Mouse (Mus musculus) midbrain, embryonic 15.5 days (tissue): Measurements from ENCODE around the gene Homer2. TPM values are rescaled to one million over a fixed set of nuclear protein-coding genes. Genes with fewer than 3 reads are reported as not detected.

Experiments used
- ATAC-seq: fragments of 200-750 bp; cut with Nextera tagmentation; replicated peaks from 2 replicates; pipeline ENCODE4 v1.8.0; 2017; ENCODE audit warnings: moderate TSS enrichment
- H3K27ac ChIP-seq: fragments of 300-500 bp; sonication (generic); 2 replicates; pipeline ENCODE4 v1.5.1; 2015; ENCODE audit warnings: mild to moderate bottlenecking, inconsistent platforms
- H3K27me3 ChIP-seq: fragments of 300-500 bp; sonication (generic); replicated peaks from 2 replicates; pipeline ENCODE4 v1.6.1; 2015; ENCODE audit warnings: inconsistent platforms
- H3K36me3 ChIP-seq: fragments of 300-500 bp; sonication (generic); replicated peaks from 2 replicates; pipeline ENCODE4 v1.6.1; 2015; ENCODE audit warnings: inconsistent platforms
- H3K4me1 ChIP-seq: fragments of 300-500 bp; sonication (generic); 2 replicates; pipeline ENCODE4 v1.6.1; 2015; ENCODE audit warnings: inconsistent platforms
- H3K4me2 ChIP-seq: fragments of 300-500 bp; sonication (generic); 2 replicates; pipeline ENCODE4 v1.6.1; 2015; ENCODE audit warnings: inconsistent platforms, mild to moderate bottlenecking, moderate library complexity
- H3K4me3 ChIP-seq: fragments of 300-500 bp; sonication (generic); 2 replicates; pipeline ENCODE4 v1.5.1; 2015; ENCODE audit warnings: mild to moderate bottlenecking, inconsistent platforms
- H3K9ac ChIP-seq: fragments of 300-500 bp; sonication (generic); 2 replicates; pipeline ENCODE4 v1.6.1; 2015; ENCODE audit warnings: mild to moderate bottlenecking, inconsistent platforms
- H3K9me3 ChIP-seq: fragments of 300-500 bp; sonication (generic); 2 replicates; pipeline ENCODE4 v1.6.1; 2016; ENCODE audit warnings: inconsistent platforms
- WGBS: fragments of 180-500 bp; shearing (Covaris S2); methylation state at CpG from one replicate; pipeline ENCODE4 v1.1.7; 2015; ENCODE audit warnings: mixed read lengths; 5-methylcytosine and 5-hydroxymethylcytosine counted together
- polyA plus RNA-seq: library from polyadenylated mRNA; unstranded; fragments of >200 nt; fragmentation: Nextera tagmentation; extraction: Ambion mirVana; gene quantifications from 2 replicates; pipeline ENCODE4 v1.2.1, GENCODE M21; 2015

Gene Homer2
- polyA plus RNA-seq, 1 experiment from 2014 or later = 21.8 TPM

- Histone ChIP-seq H3K27me3 (no peaks in the 10 kb centered on the region), H3K27ac (no peak overlapping the region), H3K9me3 (no peaks in the 10 kb centered on the region), H3K36me3 (0 out of 2 replicates have a peak, but pooled peaks cover 4% of the 10 kb centered on the region), H3K4me1 (peaks cover 17% of the 10 kb centered on the region), H3K4me3 (peak overlapping the region; percentile 93), H3K4me2 (peak overlapping the region; percentile 56), H3K9ac (no peak overlapping the region)
- 75% methylated on average over 6 of the region's 6 CpGs for WGBS
- no peak for ATAC-seq
These were observed 134.6 kb downstream of the Homer2 start for GRCm38 (mm10) chr7:81572610-81573268.

- H3K4me1 ChIP-seq = peaks cover 17% of the 10 kb centered on the region
- no peaks in the 10 kb centered on the region for H3K9me3 ChIP-seq
- peak overlapping the region; percentile 90 for H3K9ac ChIP-seq
- H3K27ac ChIP-seq = peak overlapping the region; percentile 97
- no peaks in the 10 kb centered on the region for H3K27me3 ChIP-seq
- no peak for ATAC-seq
- peak overlapping the region; percentile 56 for H3K4me2 ChIP-seq
- 0 out of 2 replicates have a peak, but pooled peaks cover 4% of the 10 kb centered on the region for H3K36me3 ChIP-seq
- peak overlapping the region; percentile 93 for H3K4me3 ChIP-seq
- WGBS = 17% methylated on average over 15 of the region's 15 CpGs
These were observed 135.3 kb downstream of the Homer2 start for GRCm38 (mm10) chr7:81571941-81572441.

GRCm38 (mm10) chr7:81571108-81571940 lies 136.0 kb downstream of the Homer2 start, which contains the start of gene Whamm:
TSS of gene Whamm (plus strand) at chr7:81571266.
- peak; percentile 100 for ATAC-seq

GRCm38 (mm10) chr7:81570752-81571107 lies 136.6 kb downstream of the Homer2 start:
- Histone ChIP-seq H3K9me3 (no peaks in the 10 kb centered on the region), H3K36me3 (0 out of 2 replicates have a peak, but pooled peaks cover 4% of the 10 kb centered on the region), H3K4me3 (peak overlapping the region; percentile 93), H3K27me3 (no peaks in the 10 kb centered on the region), H3K4me1 (peaks cover 17% of the 10 kb centered on the region), H3K9ac (no peak overlapping the region), H3K27ac (no peak overlapping the region), H3K4me2 (peak overlapping the region; percentile 56)
- peak; percentile 55; the same call in 1 of the 2 replicates for ATAC-seq
- 6% methylated on average over 5 of the region's 5 CpGs for WGBS

More at GRCm38 (mm10) chr7:81571108-81571940, 136.0 kb downstream of the Homer2 start, which contains the start of gene Whamm:
- Histone ChIP-seq H3K4me1 (peaks cover 17% of the 10 kb centered on the region), H3K27ac (peak within 1 kb of the TSS; percentile 97), H3K4me2 (peak within 1 kb of the TSS; percentile 56), H3K9me3 (no peaks in the 10 kb centered on the region), H3K36me3 (0 out of 2 replicates have a peak, but pooled peaks cover 4% of the 10 kb centered on the region), H3K27me3 (no peaks in the 10 kb centered on the region), H3K9ac (peak within 1 kb of the TSS; percentile 90), H3K4me3 (peak within 1 kb of the TSS; percentile 93)
- WGBS = under 1% methylated on average over 81 of the region's 96 CpGs

GRCm38 (mm10) chr7:81570271-81570670 lies 137.1 kb downstream of the Homer2 start:
- H3K4me3 ChIP-seq = no peak overlapping the region
- peaks cover 17% of the 10 kb centered on the region for H3K4me1 ChIP-seq
- no peaks in the 10 kb centered on the region for H3K36me3 ChIP-seq
- no peaks in the 10 kb centered on the region for H3K27me3 ChIP-seq
- H3K9ac ChIP-seq = no peak overlapping the region
- 90% methylated on average over 3 of the region's 3 CpGs for WGBS
- H3K9me3 ChIP-seq = no peaks in the 10 kb centered on the region
- ATAC-seq = no peak
- no peak overlapping the region for H3K4me2 ChIP-seq
- no peak overlapping the region for H3K27ac ChIP-seq

GRCm38 (mm10) chr7:81569851-81570250 lies 137.5 kb downstream of the Homer2 start:
- Histone ChIP-seq H3K27me3 (no peaks in the 10 kb centered on the region), H3K4me2 (no peak overlapping the region), H3K9ac (no peak overlapping the region), H3K4me3 (no peak overlapping the region), H3K4me1 (peaks cover 17% of the 10 kb centered on the region), H3K9me3 (no peaks in the 10 kb centered on the region), H3K36me3 (no peaks in the 10 kb centered on the region), H3K27ac (no peak overlapping the region)
- ATAC-seq = no peak
- WGBS = 91% methylated on average over 1 of the region's 1 CpGs

- ATAC-seq = no peak
These were observed 139.9 kb downstream of the Homer2 start for GRCm38 (mm10) chr7:81567396-81567795.

GRCm38 (mm10) chr7:81566892-81567291 lies 140.4 kb downstream of the Homer2 start, which contains the start of gene Fsd2:
TSS of gene Fsd2 (minus strand) at chr7:81566944.
- H3K4me3 ChIP-seq = no peak within 1 kb of the TSS
- 79% methylated on average over 9 of the region's 9 CpGs for WGBS
- no peaks in the 10 kb centered on the region for H3K36me3 ChIP-seq
- H3K9me3 ChIP-seq = no peaks in the 10 kb centered on the region
- H3K9ac ChIP-seq = no peak within 1 kb of the TSS
- H3K27ac ChIP-seq = no peak within 1 kb of the TSS
- H3K27me3 ChIP-seq = no peaks in the 10 kb centered on the region
- H3K4me1 ChIP-seq = no peaks in the 10 kb centered on the region; the same call in 1 of the 2 replicates
- no peak within 1 kb of the TSS for H3K4me2 ChIP-seq
- no peak for ATAC-seq

More at GRCm38 (mm10) chr7:81567396-81567795, 139.9 kb downstream of the Homer2 start:
- peaks cover 5% of the 10 kb centered on the region for H3K4me1 ChIP-seq
- H3K27ac ChIP-seq = no peak overlapping the region
- H3K9me3 ChIP-seq = no peaks in the 10 kb centered on the region
- H3K9ac ChIP-seq = no peak overlapping the region
- 94% methylated on average over 5 of the region's 5 CpGs for WGBS
- no peak overlapping the region for H3K4me2 ChIP-seq
- no peaks in the 10 kb centered on the region for H3K36me3 ChIP-seq
- no peaks in the 10 kb centered on the region for H3K27me3 ChIP-seq
- no peak overlapping the region for H3K4me3 ChIP-seq

GRCm38 (mm10) chr7:81566332-81566731 lies 141.0 kb downstream of the Homer2 start:
- WGBS = 70% methylated on average over 4 of the region's 4 CpGs
- H3K4me3 ChIP-seq = no peak overlapping the region
- no peaks in the 10 kb centered on the region for H3K36me3 ChIP-seq
- no peak overlapping the region for H3K4me2 ChIP-seq
- ATAC-seq = no peak
- H3K9ac ChIP-seq = no peak overlapping the region
- no peaks in the 10 kb centered on the region for H3K4me1 ChIP-seq
- no peaks in the 10 kb centered on the region for H3K27me3 ChIP-seq
- no peak overlapping the region for H3K27ac ChIP-seq
- H3K9me3 ChIP-seq = no peaks in the 10 kb centered on the region

- no peaks in the 10 kb centered on the region for H3K9me3 ChIP-seq
- no peaks in the 10 kb centered on the region for H3K4me1 ChIP-seq
- H3K9ac ChIP-seq = no peak overlapping the region
- ATAC-seq = no peak
- no peak overlapping the region for H3K4me2 ChIP-seq
- no peak overlapping the region for H3K27ac ChIP-seq
- no peaks in the 10 kb centered on the region for H3K36me3 ChIP-seq
- H3K4me3 ChIP-seq = no peak overlapping the region
- H3K27me3 ChIP-seq = no peaks in the 10 kb centered on the region
- 58% methylated on average over 7 of the region's 7 CpGs for WGBS
These were observed 141.8 kb downstream of the Homer2 start for GRCm38 (mm10) chr7:81565381-81566055.

- no peak for ATAC-seq
- Histone ChIP-seq H3K4me1 (peaks cover 5% of the 10 kb centered on the region), H3K9me3 (no peaks in the 10 kb centered on the region), H3K27me3 (no peaks in the 10 kb centered on the region), H3K36me3 (no peaks in the 10 kb centered on the region), H3K4me3 (no peak overlapping the region), H3K27ac (no peak overlapping the region), H3K4me2 (no peak overlapping the region), H3K9ac (no peak overlapping the region)
- WGBS = 80% methylated on average over 7 of the region's 7 CpGs
These were observed 142.6 kb downstream of the Homer2 start for GRCm38 (mm10) chr7:81564766-81565165.
